Comparison of ENCODE assay signal across 17 mouse cellular contexts in the genomic region with DNA sequence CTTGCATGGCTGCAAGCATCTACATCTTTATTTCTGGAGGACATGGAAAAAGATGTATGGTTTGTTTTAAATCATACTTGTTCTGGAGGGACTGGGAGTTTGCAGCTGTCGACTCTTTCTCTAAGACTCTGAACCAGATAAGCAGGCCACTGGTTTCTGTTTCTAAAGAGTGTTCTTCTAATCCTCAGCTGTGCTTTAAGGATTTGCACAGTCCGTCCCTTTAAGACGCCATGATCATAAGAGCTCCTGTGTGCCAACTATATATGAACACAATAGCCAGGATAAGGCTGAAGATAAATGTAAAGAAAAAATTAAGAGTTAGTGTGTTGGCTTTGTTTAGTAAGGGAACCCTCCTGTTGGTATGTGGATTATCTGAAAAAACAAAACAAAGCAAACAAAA. TPM values are rescaled to one million over a fixed set of nuclear protein-coding genes. Genes with fewer than 3 reads are reported as not detected.
A peak's percentile ranks its signal among the peaks of the same experiment; 100 is the strongest.
DNase-seq lines count a peak whose midpoint lies in the region.
"Had no signal": no experiment of that assay in that cellular context is flagged by ENCODE, and none has a peak within 500 bp of the region (broad histone marks: within the 10 kb centered on the region; RNA-seq: fewer than 3 reads in every experiment).

No protein-coding gene starts in this region.

- peak; percentile 63 for DNase-seq in retina, adult 2 months (ENCODE audit: low read depth, low spot score)
- DNase-seq in retina, postnatal 1 day: no peak
- DNase-seq in induced T-regulatory cell, adult 2 months (ENCODE audit: low read depth): peak; percentile 32
- DNase-seq in layer of hippocampus, adult 8-10 months (ENCODE audit: low spot score in 2 of 2): no peak
- no peak for DNase-seq in spleen, postnatal 10 days (ENCODE audit: low spot score in 2 of 2)
- DNase-seq: adrenal gland, adult 8-10 months; adrenal gland, postnatal 14 days; adrenal gland, postnatal 36 days; cerebellum, adult 11-12 months; cerebellum, adult 2 months; cerebellum, adult 9-10 months; cerebellum, postnatal 10 days; cerebellum, postnatal 25 days; forebrain, postnatal 0 days had no signal

RNA-seq across cellular contexts. Expression of gene Aven, which starts 24.0 kb away (rescaled TPM):
- 10 to 100 TPM in 2 of 4 experiments, 1 to 10 TPM in 2; 8.1 to 11.5 (median 10.0) TPM for total RNA-seq in layer of hippocampus, adult 8-10 months (2022)

RNA-seq across cellular contexts. Expression of gene Chrm5, which starts 36.2 kb away (rescaled TPM):
- total RNA-seq in layer of hippocampus, adult 8-10 months (2022): 1 to 10 TPM; 5.4 to 9.7 (median 7.4) TPM
- total RNA-seq: adrenal gland, adult 18-20 months; adrenal gland, adult 8-10 months; adrenal gland, postnatal 14 days; adrenal gland, postnatal 36 days; CH12.LX; G1E had no signal

Comparison
In these comparisons a context has a peak if more than half of its experiments do, and no peak if none do; other contexts are left out.
1. DNase-seq: peak in retina, adult 2 months (single experiment) and induced T-regulatory cell, adult 2 months (single experiment); none in retina, postnatal 1 day (single experiment), layer of hippocampus, adult 8-10 months (0 of 2) and spleen, postnatal 10 days (0 of 2).